Mouse (Mus musculus): ENCODE measurements around the gene Stk33. TPM values are rescaled to one million over a fixed set of nuclear protein-coding genes. Genes with fewer than 3 reads are reported as not detected.
"Not testable (repeated sequence)": the region's sequence is repeated elsewhere in the genome, so short reads cannot be mapped to it uniquely, and the experiment has no call there.

The Stk33 gene
- total RNA-seq, 1 experiment from 2014 or later, result not detected

- not testable (repeated sequence) for ATAC-seq (replicated peaks; ENCODE audit: insufficient number of reproducible peaks, low FRiP score, low TSS enrichment, poor library complexity, severe bottlenecking)
Observed at GRCm38 (mm10) chr7:109373556-109373955, 65.3 kb downstream of the Stk33 start.

DNA sequence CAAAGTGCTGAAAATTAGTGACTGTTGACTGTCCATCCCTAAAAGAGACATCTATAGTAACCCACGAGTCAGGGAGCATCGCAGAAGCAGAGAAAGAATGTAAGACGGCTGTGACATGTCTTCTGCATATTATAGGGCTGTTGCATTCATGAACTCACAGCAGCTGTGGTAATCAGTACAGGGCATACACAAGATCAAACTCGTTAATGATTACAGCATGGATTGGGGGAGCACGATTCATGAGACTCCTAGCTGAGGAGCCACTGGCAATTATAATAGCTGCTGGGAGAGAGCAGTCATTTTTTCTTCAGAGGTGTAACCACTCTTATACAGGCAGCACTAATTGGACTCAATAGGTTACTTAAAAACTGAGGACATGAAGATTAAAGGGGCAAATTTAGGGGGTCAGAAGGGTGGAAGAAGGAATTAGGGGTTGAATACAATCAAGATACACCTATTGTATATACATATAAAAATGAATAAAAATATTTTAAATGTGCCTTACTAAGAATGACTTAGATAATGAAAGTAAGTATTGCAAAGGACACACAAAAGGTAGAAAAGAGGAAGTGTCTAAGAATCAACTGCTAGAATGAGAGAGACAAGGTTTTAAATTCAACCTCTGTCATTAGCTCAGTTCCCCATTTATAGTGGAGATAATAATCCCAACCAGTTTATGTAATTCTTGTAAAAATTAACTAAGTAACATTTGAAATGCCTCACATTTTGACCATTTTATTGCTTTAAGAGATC lies 80.3 kb downstream of the Stk33 start:
- no peak for ATAC-seq (replicated peaks; ENCODE audit: insufficient number of reproducible peaks, low FRiP score, low TSS enrichment, poor library complexity, severe bottlenecking)

GRCm38 (mm10) chr7:109357877-109358276 lies 81.0 kb downstream of the Stk33 start:
- no peak for ATAC-seq (replicated peaks; ENCODE audit: insufficient number of reproducible peaks, low FRiP score, low TSS enrichment, poor library complexity, severe bottlenecking)

DNA sequence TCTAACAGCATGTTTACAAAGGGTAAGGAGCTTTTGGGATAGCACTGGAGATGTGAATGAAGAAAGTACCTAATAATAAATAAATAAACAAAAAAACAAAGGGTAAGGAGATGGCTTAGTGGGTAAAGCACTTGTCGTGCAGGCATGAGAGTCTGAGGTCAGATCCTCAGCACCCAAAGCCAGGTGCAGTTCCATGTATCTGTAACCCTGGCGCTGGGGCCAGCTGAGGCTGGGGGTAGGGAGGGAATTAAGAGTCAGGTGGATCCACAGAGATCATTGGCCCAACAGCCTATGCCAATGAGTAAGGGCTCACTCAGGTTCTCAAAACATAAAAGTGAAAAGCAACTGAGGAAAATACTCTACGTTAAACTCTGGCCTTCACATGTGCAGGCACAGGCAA lies 91.6 kb downstream of the Stk33 start:
- ATAC-seq (replicated peaks; ENCODE audit: insufficient number of reproducible peaks, low FRiP score, low TSS enrichment, poor library complexity, severe bottlenecking), result no peak

GRCm38 (mm10) chr7:109331722-109332121 lies 107.2 kb downstream of the Stk33 start:
- no peak for ATAC-seq (replicated peaks; ENCODE audit: insufficient number of reproducible peaks, low FRiP score, low TSS enrichment, poor library complexity, severe bottlenecking)

- ATAC-seq (replicated peaks; ENCODE audit: insufficient number of reproducible peaks, low FRiP score, low TSS enrichment, poor library complexity, severe bottlenecking), result no peak
Observed at GRCm38 (mm10) chr7:109328772-109329171, 110.1 kb downstream of the Stk33 start.

DNA sequence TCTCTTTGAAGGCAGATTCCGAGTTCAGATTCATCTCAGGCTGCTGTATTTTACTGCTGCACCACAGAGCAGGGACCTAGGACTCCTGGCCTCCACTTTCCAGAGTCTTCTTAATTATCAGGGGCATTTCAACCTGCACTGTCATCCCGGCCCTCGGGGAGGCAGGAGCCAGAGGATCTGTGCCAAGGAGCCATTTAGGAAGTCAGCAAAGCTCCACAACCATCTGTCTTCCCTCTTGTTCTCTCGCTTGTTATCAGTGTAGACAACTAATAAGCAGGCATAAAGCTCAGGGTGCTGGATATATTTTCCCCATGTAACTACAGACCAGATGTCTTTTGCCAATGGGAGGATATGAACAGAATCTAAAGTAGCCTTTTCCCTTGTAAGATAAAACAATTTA lies 112.1 kb downstream of the Stk33 start:
- ATAC-seq (replicated peaks; ENCODE audit: insufficient number of reproducible peaks, low FRiP score, low TSS enrichment, poor library complexity, severe bottlenecking), result no peak

DNA sequence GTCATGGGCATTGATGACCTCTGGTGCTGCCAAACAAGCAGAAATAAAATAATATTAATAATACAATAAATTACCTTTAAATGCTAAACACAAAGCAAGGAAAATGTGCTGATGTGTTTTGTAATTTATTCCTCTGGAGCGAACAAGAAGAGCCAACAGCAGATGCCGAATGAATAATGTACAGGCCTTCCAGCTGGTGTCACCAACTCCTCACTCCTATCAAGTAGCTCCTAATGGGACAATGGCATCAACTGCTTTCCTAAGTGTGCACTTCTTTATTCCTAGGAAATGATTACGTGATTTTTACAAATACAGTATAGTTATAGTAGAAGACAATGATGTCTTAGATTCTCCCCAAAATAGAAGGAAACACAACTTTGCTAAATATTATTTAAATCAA lies 113.2 kb downstream of the Stk33 start:
- no peak for ATAC-seq (replicated peaks; ENCODE audit: insufficient number of reproducible peaks, low FRiP score, low TSS enrichment, poor library complexity, severe bottlenecking)

DNA sequence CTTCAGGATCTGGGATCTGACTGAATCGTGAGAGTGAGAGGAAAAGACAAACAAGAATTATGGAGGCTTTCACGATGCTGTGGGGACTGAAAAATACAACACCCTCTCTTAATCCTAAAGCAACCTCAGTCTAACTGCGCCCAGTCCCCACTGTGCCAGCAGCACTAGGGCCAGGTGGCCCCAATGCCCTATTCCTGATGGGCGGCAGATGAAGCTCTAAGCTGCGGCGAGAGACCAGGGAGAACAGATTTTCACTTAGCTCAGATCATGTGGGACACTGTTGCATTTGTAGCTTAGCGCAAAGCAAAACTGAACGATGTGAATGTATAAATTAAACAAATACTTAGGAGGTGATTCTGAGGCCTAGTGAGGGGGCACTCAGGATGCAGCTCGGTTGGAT lies 113.7 kb downstream of the Stk33 start:
- no peak for ATAC-seq (replicated peaks; ENCODE audit: insufficient number of reproducible peaks, low FRiP score, low TSS enrichment, poor library complexity, severe bottlenecking)

DNA sequence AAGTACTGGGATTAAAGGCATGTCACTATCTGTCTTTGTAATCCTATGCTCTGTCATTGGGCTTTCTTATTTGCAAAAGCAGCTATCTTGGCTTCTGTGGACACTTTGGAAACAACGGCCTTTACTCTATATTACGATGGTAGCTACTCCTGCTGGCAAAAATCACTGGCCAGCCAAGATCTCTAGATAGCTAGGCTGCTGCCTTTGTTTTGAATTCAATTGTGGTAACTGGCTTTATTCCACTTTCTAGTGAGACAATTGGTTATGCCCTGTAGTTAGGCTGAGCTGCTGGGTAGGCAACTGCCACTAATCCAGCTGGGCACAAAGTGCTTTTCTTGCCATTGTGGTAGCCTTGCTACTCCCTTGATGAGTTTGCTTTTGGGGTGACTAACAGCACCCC lies 129.4 kb downstream of the Stk33 start:
- ATAC-seq (replicated peaks; ENCODE audit: insufficient number of reproducible peaks, low FRiP score, low TSS enrichment, poor library complexity, severe bottlenecking), result no peak

GRCm38 (mm10) chr7:109295807-109296206 lies 143.1 kb downstream of the Stk33 start:
- no peak for ATAC-seq (replicated peaks; ENCODE audit: insufficient number of reproducible peaks, low FRiP score, low TSS enrichment, poor library complexity, severe bottlenecking)

DNA sequence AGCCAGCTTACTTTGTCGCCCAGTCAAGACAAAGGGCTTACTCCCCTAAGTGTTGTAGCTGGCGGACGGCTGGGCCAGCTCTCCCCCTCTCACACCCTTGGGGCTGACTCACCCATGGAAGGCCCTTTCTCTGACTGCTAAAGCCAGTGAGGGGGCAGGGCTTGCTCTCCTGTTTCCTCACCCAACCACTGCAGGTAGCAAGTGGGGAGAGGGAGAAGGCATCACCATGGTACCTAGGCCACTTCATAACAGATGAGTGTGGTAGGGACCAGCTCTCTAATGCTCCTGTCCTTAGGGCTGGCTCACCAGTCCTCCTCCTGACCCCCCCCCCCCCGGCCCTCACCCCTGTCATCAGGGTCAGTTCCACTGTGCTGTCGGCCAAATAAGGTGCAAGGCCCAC lies 143.5 kb downstream of the Stk33 start:
- no peak for ATAC-seq (replicated peaks; ENCODE audit: insufficient number of reproducible peaks, low FRiP score, low TSS enrichment, poor library complexity, severe bottlenecking)

- no peak for ATAC-seq (replicated peaks; ENCODE audit: insufficient number of reproducible peaks, low FRiP score, low TSS enrichment, poor library complexity, severe bottlenecking)
Observed at GRCm38 (mm10) chr7:109290501-109290900, 148.4 kb downstream of the Stk33 start.

GRCm38 (mm10) chr7:109289106-109289505 lies 149.8 kb downstream of the Stk33 start:
- no peak for ATAC-seq (replicated peaks; ENCODE audit: insufficient number of reproducible peaks, low FRiP score, low TSS enrichment, poor library complexity, severe bottlenecking)

- ATAC-seq (replicated peaks; ENCODE audit: insufficient number of reproducible peaks, low FRiP score, low TSS enrichment, poor library complexity, severe bottlenecking), result no peak
Observed at GRCm38 (mm10) chr7:109282106-109282505, 156.8 kb downstream of the Stk33 start.

- ATAC-seq (replicated peaks; ENCODE audit: insufficient number of reproducible peaks, low FRiP score, low TSS enrichment, poor library complexity, severe bottlenecking), result no peak
Observed at GRCm38 (mm10) chr7:109276622-109277021, 162.3 kb downstream of the Stk33 start.

GRCm38 (mm10) chr7:109275901-109276300 lies 163.0 kb downstream of the Stk33 start:
- ATAC-seq (replicated peaks; ENCODE audit: insufficient number of reproducible peaks, low FRiP score, low TSS enrichment, poor library complexity, severe bottlenecking), result no peak

- ATAC-seq (replicated peaks; ENCODE audit: insufficient number of reproducible peaks, low FRiP score, low TSS enrichment, poor library complexity, severe bottlenecking), result no peak
Observed at GRCm38 (mm10) chr7:109275151-109275550, 163.7 kb downstream of the Stk33 start.

DNA sequence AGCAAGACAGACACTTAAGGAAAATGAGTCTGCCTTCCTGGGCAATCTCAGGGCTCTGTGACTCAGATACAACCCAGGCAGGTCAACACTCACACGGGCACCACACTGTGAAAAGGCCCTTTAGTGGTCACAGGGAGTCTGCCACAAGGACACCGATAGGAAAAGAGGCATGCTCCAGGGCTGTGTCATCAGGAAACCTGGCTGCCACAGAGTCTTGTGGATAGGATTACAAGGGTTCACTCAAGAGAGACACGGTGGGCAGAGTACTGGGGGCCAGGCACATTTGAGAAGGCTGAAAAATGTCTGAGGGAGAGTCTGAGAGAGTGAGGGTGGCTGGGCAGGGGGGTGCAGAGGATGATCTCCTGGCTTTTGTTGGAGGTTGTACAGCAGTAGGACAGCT lies 164.6 kb downstream of the Stk33 start:
- ATAC-seq (replicated peaks; ENCODE audit: insufficient number of reproducible peaks, low FRiP score, low TSS enrichment, poor library complexity, severe bottlenecking), result no peak

- ATAC-seq (replicated peaks; ENCODE audit: insufficient number of reproducible peaks, low FRiP score, low TSS enrichment, poor library complexity, severe bottlenecking), result no peak
Observed at GRCm38 (mm10) chr7:109269046-109269445, 169.8 kb downstream of the Stk33 start.

- ATAC-seq (replicated peaks; ENCODE audit: insufficient number of reproducible peaks, low FRiP score, low TSS enrichment, poor library complexity, severe bottlenecking), result no peak
Observed at GRCm38 (mm10) chr7:109267370-109267769, 171.5 kb downstream of the Stk33 start.
